Mouse (Mus musculus) heart, postnatal 10 days (tissue): ENCODE results near the gene Scnm1. TPM values are rescaled to one million over a fixed set of nuclear protein-coding genes. Genes with fewer than 3 reads are reported as not detected.
A peak's percentile ranks its signal among the peaks of the same experiment; 100 is the strongest.
"Not testable (repeated sequence)": the region's sequence is repeated elsewhere in the genome, so short reads cannot be mapped to it uniquely, and the experiment has no call there.

ENCODE experiments used
- DNase-seq, 2 experiments: peaks; one replicate each; pipeline ENCODE4 v3.0.0; 2021
- intact Hi-C: fragments of 180-260 bp; cut with DNase I; formaldehyde crosslinking; loops from one replicate; pipeline ENCODE4 v1.15.1; 2025
- total RNA-seq, 2 experiments: library from RNA; stranded (reverse); gene quantifications; 2 replicates each; pipeline ENCODE4 v1.2.3; 2021

Scnm1 gene
- total RNA-seq, 2 experiments from 2014 or later: 28.9 to 34.9 TPM

DNA sequence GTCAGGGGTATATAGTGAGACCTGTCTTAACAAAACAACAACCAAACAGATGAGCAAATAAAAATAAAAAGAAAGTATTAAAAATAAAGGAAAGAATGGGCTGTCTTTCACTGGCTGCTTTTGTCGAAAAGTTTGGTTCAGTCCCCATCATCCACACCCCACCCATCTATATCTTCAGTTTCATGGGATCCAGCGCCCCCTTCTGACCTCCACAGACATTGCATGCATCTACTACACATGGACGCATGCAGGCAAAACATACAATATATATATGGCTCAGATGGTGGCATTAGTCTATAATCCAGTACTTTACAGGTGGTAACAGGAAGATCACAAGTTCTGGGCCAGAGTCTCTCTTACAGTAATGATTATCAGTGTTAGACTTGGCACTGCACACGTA, 20.1 kb upstream of the Scnm1 start:
- peak in 1 of 2 experiments; percentile 58 for DNase-seq
- intact Hi-C loops: no loop called here

DNA sequence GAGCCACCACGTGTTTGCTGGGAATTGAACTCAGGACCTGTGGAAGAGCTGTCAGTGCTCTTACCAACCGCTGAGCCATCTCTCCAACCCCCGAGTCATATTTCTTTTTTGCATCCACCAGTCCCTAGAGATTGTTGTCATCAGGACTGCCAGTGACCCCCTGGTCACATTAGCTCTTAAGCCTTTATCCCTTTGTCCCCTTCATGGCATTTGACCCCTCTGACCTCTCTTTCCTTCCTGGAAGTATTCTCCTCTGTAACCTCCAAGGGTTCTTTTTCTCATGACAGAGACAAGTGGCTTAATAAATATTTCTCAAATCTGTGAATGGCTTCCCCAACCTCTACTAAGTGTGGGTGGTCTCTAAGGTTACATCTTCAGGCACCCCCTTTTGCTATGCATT, 14.1 kb upstream of the Scnm1 start:
- intact Hi-C loops: no loop called here

DNA sequence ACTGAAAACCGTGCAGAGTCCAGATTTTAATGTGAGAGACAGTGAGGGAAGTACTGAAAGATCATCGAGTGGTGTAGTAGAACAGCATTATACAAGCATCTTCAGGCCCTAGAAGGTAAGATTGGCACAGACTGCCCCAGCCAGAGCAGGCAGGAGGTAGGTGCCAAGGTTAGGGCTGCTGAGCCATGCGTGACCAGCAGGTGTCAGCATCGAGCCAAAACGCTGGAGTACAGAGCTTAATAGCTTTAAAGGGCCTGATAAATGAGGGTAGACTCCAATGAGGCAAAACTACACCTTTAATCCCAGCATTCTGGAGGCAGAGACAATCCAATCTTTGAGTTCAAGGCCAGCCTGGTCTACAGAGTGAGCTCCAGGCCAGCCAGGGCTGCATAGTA, 8.8 kb upstream of the Scnm1 start:
- intact Hi-C loops: loop anchor here (1.0 to 2.0 kb wide), 3 partner anchors 32 to 121 kb away; partner anchors contain the start of gene Gabpb2

More for the DNA sequence above, 14.1 kb upstream of the Scnm1 start:
- DNase-seq: no peak

GRCm38 (mm10) chr3:95141952-95142616, 8.3 kb upstream of the Scnm1 start, which contains the start of gene Tnfaip8l2:
Gene Tnfaip8l2, minus strand, starts transcription at chr3:95142360.
- no peak for DNase-seq
- intact Hi-C loops: loop anchor here (1.0 to 2.0 kb wide), 3 partner anchors 32 to 121 kb away; partner anchors contain the start of gene Gabpb2

More for the DNA sequence above, 8.8 kb upstream of the Scnm1 start:
- peak; percentile 93 to 95 for DNase-seq

DNA sequence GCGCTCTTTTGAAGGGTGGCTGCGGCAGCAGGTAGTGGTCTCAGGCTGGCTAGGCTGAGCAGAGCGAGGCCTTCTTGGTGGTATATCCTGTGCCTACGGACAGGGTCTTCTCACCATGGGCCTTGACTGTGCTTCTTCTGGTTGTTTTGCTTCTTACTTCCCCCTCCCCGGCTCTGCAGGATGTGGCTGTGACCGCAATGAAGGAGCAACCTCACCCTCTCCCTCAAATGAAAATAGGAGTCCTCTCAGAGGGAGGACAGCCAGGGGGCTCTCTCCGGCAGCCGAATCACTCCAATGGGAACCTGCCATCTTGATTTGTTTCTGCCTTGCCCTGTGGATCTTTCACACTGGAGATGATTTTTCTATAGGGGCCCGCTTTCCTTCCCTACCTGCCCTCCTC, 7.7 kb upstream of the Scnm1 start:
- no peak for DNase-seq
- intact Hi-C loops: no loop called here

DNA sequence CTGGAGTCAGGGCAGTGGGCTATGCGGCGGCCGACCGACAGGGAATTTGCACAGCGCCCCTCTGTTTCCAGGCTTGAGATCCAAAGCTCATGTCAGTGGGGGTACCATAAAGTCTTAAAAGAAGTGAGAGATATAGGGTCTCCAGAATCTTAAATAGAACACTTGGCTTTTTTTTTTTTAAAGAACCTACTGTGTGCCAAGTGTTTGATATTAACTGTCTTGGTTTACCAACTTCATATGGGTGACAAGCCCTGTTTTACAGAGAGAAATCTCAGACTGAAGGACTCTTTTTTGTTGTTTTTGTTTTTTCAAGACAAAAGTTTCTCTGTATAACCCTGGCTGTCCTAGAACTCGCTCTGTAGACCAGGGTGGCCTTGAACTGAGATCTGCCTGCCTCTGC, 7.0 kb upstream of the Scnm1 start:
- no peak for DNase-seq
- intact Hi-C loops: no loop called here

- intact Hi-C loops: no loop called here
- no peak for DNase-seq
Measured at GRCm38 (mm10) chr3:95140289-95140595, 6.4 kb upstream of the Scnm1 start.

DNA sequence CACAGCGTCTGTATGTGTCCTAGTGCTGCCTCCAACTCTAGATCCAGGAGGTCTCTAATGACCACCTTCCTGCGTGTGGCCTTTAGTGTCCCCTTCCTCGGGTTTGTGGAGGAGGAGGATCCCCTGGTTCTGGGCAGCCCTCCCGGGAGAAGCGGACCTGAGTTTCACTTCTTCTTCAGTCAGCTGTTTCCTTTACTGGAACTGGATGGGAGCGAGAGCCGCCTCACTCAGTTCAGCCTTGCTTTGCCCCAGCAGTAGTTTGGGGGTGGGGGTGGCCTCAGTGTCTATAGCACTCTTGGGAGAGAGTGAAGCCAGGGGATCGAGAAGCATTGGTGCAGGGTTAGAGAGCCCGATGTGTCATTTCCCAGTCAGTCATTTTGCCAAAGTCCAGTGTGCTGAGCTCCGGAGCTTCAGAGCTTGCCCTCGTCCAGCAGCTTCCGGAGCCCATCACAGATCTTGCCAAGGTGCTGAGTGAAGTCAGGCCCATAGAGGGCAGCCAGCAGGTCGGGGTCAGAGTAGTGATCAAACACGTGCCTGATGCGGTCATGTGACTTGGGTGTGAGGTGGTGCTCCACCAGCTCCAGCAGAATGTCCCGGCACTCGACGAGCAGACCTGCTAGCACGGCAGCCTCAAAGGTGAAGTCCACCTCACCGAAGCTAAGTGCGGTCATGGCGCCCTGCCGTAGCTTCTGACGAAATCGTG, 5.9 kb upstream of the Scnm1 start:
- intact Hi-C loops: no loop called here
- no peak for DNase-seq

- intact Hi-C loops: no loop called here
Measured at GRCm38 (mm10) chr3:95136336-95136735, 2.5 kb upstream of the Scnm1 start.

DNA sequence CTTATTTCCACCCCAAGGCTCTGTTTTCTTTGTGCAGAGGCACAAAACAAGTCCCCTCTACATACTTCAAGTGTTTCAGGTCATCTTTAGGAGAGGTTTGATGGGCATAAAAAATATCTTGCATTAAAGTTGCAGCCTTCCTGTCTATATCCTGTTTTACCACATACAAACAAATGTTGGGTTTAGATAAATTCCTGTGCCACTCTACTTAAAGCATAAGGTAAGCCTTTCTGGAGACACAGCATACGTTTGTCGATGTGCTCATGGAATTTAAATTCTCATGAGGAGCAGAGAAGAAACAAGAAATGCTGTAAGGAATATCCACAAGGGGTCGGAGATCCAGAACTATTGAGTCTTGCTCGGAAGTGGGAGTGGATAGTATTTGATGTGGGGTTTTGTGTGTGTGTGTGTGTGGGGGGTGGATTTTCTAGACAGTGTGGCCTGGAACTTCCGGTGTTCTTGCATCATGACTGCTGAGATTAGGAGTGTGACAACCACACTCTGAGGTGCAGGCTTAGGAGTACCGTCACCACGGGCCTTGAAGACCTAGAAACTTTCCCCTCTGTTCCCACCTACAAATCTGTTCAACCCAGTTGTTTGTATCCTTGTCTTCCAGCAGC, 1.7 kb upstream of the Scnm1 start:
- intact Hi-C loops: no loop called here
- no peak for DNase-seq

More at GRCm38 (mm10) chr3:95136336-95136735, 2.5 kb upstream of the Scnm1 start:
- DNase-seq: no peak

- intact Hi-C loops: no loop called here
- peak; percentile 56 to 64 for DNase-seq
Measured at GRCm38 (mm10) chr3:95135023-95135422, 1.2 kb upstream of the Scnm1 start.

DNA sequence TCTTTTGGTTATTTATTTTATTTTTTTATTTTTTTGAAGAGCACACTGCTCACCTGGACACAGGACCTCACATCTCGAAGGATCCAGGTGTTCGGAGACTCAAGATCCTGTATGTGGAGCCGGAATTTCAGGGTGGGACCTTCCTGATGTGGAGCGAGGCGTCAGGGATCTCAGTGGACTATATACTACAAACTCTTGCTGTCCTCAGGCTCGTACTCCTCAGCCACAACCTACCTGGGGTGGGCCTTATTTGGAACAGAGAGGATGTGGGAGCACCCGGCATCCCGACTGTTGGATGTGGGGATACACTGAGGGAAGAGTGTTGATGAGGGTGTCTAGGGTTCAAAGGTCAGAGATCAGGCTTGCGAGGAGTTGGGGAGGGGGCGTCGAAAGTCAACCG, 322 bp upstream of the Scnm1 start:
- DNase-seq, intact Hi-C loops: not testable (repeated sequence)

DNA sequence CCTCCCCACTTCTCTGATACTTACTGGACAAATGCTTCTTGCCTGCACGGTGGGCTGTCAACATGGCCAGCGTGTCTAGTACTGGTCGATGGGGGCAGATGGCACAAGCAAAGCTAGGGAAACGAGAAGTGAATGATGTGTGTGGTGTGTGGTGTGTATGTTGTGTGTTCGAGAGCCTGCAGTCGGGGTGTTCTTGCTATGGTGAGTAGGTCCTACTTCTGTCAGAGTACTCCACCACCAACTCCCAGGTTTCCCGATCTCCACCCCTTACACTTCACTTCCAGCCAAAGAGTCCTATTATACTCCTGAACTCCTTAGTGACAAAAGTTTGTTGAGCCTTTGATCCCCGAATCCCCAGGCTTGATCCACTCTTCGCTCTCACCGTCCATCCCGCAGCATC, 635 bp downstream of the Scnm1 start:
- no peak for DNase-seq
- intact Hi-C loops: no loop called here

DNA sequence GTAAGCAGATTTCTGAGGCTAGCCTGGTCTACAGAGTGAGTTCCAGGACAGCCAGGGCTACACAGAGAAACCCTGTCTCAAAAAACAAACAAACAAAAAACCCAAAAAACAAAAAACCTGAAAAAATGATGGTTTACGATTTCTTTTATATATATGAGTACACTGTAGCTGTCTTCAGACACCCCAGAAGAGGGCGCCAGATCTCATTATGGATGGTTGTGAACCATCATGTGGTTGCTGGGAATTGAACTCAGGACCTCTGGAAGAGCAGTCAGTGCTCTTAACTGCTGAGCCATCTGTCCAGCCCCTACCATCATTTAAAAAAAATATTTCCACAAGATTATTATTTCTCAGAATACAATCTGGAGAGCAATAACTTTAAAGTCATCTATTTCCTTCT, 1.4 kb downstream of the Scnm1 start:
- DNase-seq, intact Hi-C loops: not testable (repeated sequence)

DNA sequence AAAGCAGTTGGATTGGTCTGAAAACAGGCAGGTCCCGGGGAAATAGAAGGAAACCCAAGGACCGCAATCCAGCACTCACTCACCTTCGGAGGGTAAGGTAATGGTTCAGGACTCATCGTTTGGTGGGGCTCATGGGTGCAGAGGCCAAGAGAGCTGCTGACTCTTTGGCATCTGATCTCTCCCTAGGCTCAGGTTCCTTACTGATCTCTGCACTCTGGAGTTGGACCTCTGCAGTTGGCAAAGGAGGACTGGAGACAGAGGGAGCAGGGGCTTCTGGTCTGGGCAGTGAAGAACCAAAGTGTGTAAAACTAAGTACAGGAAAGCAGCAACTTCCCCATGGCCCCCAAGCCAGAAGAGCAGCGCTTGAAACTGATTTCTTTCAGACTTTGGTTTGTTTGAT, 3.7 kb downstream of the Scnm1 start:
- no peak for DNase-seq
- intact Hi-C loops: no loop called here

GRCm38 (mm10) chr3:95129226-95129651, 4.6 kb downstream of the Scnm1 start:
- DNase-seq: peak; percentile 70 to 72
- intact Hi-C loops: no loop called here

DNA sequence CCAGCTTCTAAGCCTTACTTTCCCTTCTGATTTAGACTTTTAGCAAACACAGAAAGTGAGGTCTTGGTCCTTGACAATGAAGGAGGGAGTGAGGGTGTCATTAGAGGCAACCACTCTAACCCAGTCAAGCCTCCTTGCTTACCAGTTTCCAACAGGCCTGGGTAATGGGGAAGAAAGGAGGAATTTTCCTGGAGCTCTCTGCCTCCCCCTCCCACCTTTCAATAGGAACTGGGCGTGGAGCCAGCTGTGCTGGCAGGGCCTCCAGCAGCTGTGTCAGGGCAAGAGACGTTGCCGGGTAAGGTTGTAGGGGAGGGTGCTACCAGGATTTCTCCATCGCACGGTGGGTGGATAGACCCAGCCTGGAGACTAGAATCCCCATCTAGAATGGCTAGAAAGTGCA, 8.8 kb downstream of the Scnm1 start:
- intact Hi-C loops: no loop called here
- peak; percentile 75 to 78 for DNase-seq

DNA sequence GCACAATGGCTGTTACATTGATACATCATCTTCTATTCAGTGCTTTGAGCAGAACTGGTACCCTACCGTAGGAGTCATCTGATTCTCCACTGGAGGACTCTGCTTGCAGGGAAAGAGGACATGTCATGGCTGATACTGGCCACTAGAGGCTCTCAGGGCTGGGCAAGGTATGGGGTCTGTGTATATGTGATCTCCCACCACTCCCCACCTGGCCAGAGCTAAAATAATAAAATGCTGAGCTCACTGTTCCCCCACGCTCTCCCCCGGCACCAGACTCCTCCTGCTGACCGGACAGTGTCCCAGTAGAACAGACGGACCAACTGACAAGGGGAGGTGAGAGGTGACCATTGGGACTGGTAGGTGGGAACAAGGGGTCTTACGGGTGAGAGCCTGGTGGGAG, 9.6 kb downstream of the Scnm1 start, which contains the start of gene Tmod4:
Gene Tmod4 (plus strand): TSS at position 231 of the 400 bp plus-strand sequence.
- intact Hi-C loops: no loop called here
- DNase-seq: peak in 1 of 2 experiments; percentile 56

DNA sequence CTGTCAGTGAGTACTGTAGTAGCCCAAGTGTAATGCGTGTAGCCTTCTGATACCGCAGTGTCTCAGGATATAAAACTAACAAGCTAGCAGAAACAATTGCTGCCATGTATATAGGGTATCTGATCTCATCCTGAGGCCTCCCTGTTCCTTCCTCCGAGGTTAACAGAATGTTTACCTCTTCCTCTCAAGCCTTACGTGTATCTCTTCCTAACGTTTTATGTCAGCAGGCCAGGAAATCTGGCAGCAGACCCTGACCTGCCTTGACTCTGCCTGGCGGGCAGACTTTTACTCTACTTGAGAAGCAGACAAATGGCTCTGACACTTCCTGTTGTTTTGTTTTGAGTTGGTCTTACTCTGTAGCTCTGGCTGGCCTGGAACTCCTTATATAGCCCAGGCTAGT, 12.2 kb downstream of the Scnm1 start:
- intact Hi-C loops: no loop called here
- no peak for DNase-seq

GRCm38 (mm10) chr3:95117751-95118150, 16.1 kb downstream of the Scnm1 start:
- intact Hi-C loops: no loop called here
- DNase-seq: no peak

DNA sequence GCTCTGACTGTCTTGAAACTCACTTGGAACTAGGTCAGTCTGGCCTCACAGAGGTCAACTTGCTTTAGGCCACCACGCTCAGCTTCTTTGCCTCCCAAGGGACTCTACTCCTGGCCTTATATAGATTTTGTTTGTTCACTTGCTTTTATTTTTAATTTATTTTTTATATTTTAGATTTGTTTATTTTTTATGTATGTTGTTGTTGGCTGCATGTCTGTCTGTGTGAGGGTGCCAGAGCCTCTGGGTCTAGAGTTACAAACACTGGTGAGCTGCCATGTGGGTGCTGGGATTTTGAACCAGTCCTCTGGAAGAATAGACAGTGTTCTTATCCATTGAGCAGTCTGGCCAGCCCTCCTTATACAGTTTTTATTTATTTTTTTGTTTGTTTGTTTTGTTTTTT, 21.1 kb downstream of the Scnm1 start:
- DNase-seq: no peak
- intact Hi-C loops: no loop called here
